Mouse (Mus musculus) intestine, postnatal 0 days (tissue): ENCODE results near the gene Tln2. TPM values are rescaled to one million over a fixed set of nuclear protein-coding genes. Genes with fewer than 3 reads are reported as not detected.

Source experiments
- ATAC-seq: fragments of 200-750 bp; cut with Nextera tagmentation; 2 replicates; pipeline ENCODE4 v1.8.0; 2017; ENCODE audit warnings: mild to moderate bottlenecking, moderate TSS enrichment, moderate library complexity
- H3K27ac ChIP-seq: fragments of 300-500 bp; sonication (generic); 2 replicates; pipeline ENCODE4 v1.5.1; 2014; ENCODE audit warnings: mild to moderate bottlenecking, low read depth, low read length, moderate library complexity
- H3K27me3 ChIP-seq: fragments of 300-500 bp; sonication (generic); replicated peaks from 2 replicates; pipeline ENCODE4 v1.6.1; 2014; ENCODE audit warnings: low read length, mixed read lengths; ENCODE audit not compliant: control insufficient read depth, insufficient read depth
- H3K36me3 ChIP-seq: fragments of 300-500 bp; sonication (generic); 2 replicates; pipeline ENCODE4 v1.6.1; 2014; ENCODE audit warnings: mild to moderate bottlenecking, moderate library complexity; ENCODE audit not compliant: control insufficient read depth, insufficient read depth
- H3K4me1 ChIP-seq: fragments of 300-500 bp; sonication (generic); replicated peaks from 2 replicates; pipeline ENCODE4 v1.6.1; 2014; ENCODE audit warnings: antibody characterized with exemption, low read length, mixed read lengths; ENCODE audit not compliant: control insufficient read depth, insufficient read depth
- H3K4me2 ChIP-seq: fragments of 300-500 bp; sonication (generic); replicated peaks from 2 replicates; pipeline ENCODE4 v1.6.1; 2014; ENCODE audit warnings: low read depth, mild to moderate bottlenecking, moderate library complexity
- H3K4me3 ChIP-seq: fragments of 300-500 bp; sonication (generic); 2 replicates; pipeline ENCODE4 v1.5.1; 2014; ENCODE audit warnings: low read depth, low read length
- H3K9ac ChIP-seq: fragments of 300-500 bp; sonication (generic); 2 replicates; pipeline ENCODE4 v1.6.1; 2014; ENCODE audit warnings: mild to moderate bottlenecking, low read depth, low read length
- H3K9me3 ChIP-seq: fragments of 300-500 bp; sonication (generic); 2 replicates; pipeline ENCODE4 v1.6.1; 2016; ENCODE audit warnings: mixed run types; ENCODE audit not compliant: control insufficient read depth
- CTCF ChIP-seq: sonication (generic); IDR thresholded peaks from 2 replicates; pipeline ENCODE4 v1.5.1; 2016; ENCODE audit warnings: low read depth, mild to moderate bottlenecking, control low read depth, antibody characterized with exemption, moderate library complexity
- WGBS: fragments of 180-500 bp; shearing (Covaris S2); extraction: QIAGEN DNeasy Blood & Tissue Kit; methylation state at CpG from one replicate; pipeline ENCODE4 v1.1.7; 2014; 5-methylcytosine and 5-hydroxymethylcytosine counted together
- polyA plus RNA-seq: library from polyadenylated mRNA; unstranded; fragments of >200 nt; fragmentation: Nextera tagmentation; extraction: Ambion mirVana; gene quantifications from 2 replicates; pipeline ENCODE4 v1.2.1, GENCODE M21; 2015

Gene Tln2
- polyA plus RNA-seq, 1 experiment from 2014 or later, result 8.8 TPM

- no peak for ATAC-seq
- Histone ChIP-seq H3K4me1 (no peaks in the 10 kb centered on the region), H3K9me3 (no peaks in the 10 kb centered on the region), H3K27ac (no peak overlapping the region), H3K9ac (no peak overlapping the region), H3K27me3 (no peaks in the 10 kb centered on the region), H3K36me3 (no peaks in the 10 kb centered on the region), H3K4me3 (no peak overlapping the region), H3K4me2 (no peak overlapping the region)
- 81% methylated on average over 2 of the region's 2 CpGs for WGBS
- TF ChIP-seq CTCF, result no peak
Measured at GRCm38 (mm10) chr9:67184556-67184955, 374.9 kb downstream of the Tln2 start.

- no peak for ATAC-seq
- H3K9me3 ChIP-seq, result no peaks in the 10 kb centered on the region
- H3K36me3 ChIP-seq, result no peaks in the 10 kb centered on the region
- H3K4me3 ChIP-seq, result no peak overlapping the region
- 0 out of 2 replicates have a peak, but pooled peaks cover 3% of the 10 kb centered on the region for H3K4me1 ChIP-seq
- no peak overlapping the region for H3K9ac ChIP-seq
- H3K4me2 ChIP-seq, result no peak overlapping the region
- no peak overlapping the region for H3K27ac ChIP-seq
- TF ChIP-seq CTCF, result no peak
- H3K27me3 ChIP-seq, result no peaks in the 10 kb centered on the region
- whole genome bisulfite sequencing, result 85% methylated on average over 2 of the region's 2 CpGs
Measured at GRCm38 (mm10) chr9:67183520-67183919, 376.0 kb downstream of the Tln2 start.

- Histone ChIP-seq H3K9me3 (no peaks in the 10 kb centered on the region), H3K4me2 (no peak overlapping the region), H3K36me3 (no peaks in the 10 kb centered on the region), H3K27ac (peak overlapping the region; percentile 46), H3K9ac (no peak overlapping the region), H3K4me1 (0 out of 2 replicates have a peak, but pooled peaks cover 3% of the 10 kb centered on the region), H3K27me3 (no peaks in the 10 kb centered on the region), H3K4me3 (no peak overlapping the region)
- no peak for ATAC-seq
- no peak for TF ChIP-seq CTCF
- 56% methylated on average over 6 of the region's 6 CpGs for WGBS
Measured at GRCm38 (mm10) chr9:67182006-67182405, 377.5 kb downstream of the Tln2 start.

GRCm38 (mm10) chr9:67178709-67179108, 380.8 kb downstream of the Tln2 start:
- 33% methylated on average over 1 of the region's 1 CpGs for WGBS
- Histone ChIP-seq H3K4me3 (no peak overlapping the region), H3K27me3 (no peaks in the 10 kb centered on the region), H3K9me3 (no peaks in the 10 kb centered on the region), H3K9ac (no peak overlapping the region), H3K27ac (no peak overlapping the region), H3K36me3 (no peaks in the 10 kb centered on the region), H3K4me2 (no peak overlapping the region), H3K4me1 (0 out of 2 replicates have a peak, but pooled peaks cover 3% of the 10 kb centered on the region)
- ATAC-seq, result peak; percentile 72
- no peak for TF ChIP-seq CTCF

- Histone ChIP-seq H3K9me3 (no peaks in the 10 kb centered on the region), H3K4me2 (no peak overlapping the region), H3K36me3 (no peaks in the 10 kb centered on the region), H3K27ac (no peak overlapping the region), H3K9ac (no peak overlapping the region), H3K4me3 (no peak overlapping the region), H3K4me1 (0 out of 2 replicates have a peak, but pooled peaks cover 3% of the 10 kb centered on the region), H3K27me3 (no peaks in the 10 kb centered on the region)
- no peak for TF ChIP-seq CTCF
- no peak for ATAC-seq
- WGBS, result 63% methylated on average over 5 of the region's 5 CpGs
Measured at GRCm38 (mm10) chr9:67178203-67178602, 381.3 kb downstream of the Tln2 start.

- no peak overlapping the region for H3K4me3 ChIP-seq
- H3K27me3 ChIP-seq, result no peaks in the 10 kb centered on the region
- WGBS, result 83% methylated on average over 8 of the region's 8 CpGs
- ATAC-seq, result no peak
- H3K9me3 ChIP-seq, result no peaks in the 10 kb centered on the region
- no peak overlapping the region for H3K27ac ChIP-seq
- no peak overlapping the region for H3K9ac ChIP-seq
- H3K36me3 ChIP-seq, result no peaks in the 10 kb centered on the region
- H3K4me2 ChIP-seq, result no peak overlapping the region
- TF ChIP-seq CTCF, result no peak
- H3K4me1 ChIP-seq, result 0 out of 2 replicates have a peak, but pooled peaks cover 3% of the 10 kb centered on the region
Measured at GRCm38 (mm10) chr9:67176073-67176472, 383.4 kb downstream of the Tln2 start.

GRCm38 (mm10) chr9:67173816-67174215, 385.7 kb downstream of the Tln2 start:
- Histone ChIP-seq H3K27ac (no peak overlapping the region), H3K9ac (no peak overlapping the region), H3K27me3 (no peaks in the 10 kb centered on the region), H3K4me3 (no peak overlapping the region), H3K4me1 (0 out of 2 replicates have a peak, but pooled peaks cover 3% of the 10 kb centered on the region), H3K36me3 (no peaks in the 10 kb centered on the region), H3K9me3 (no peaks in the 10 kb centered on the region), H3K4me2 (no peak overlapping the region)
- WGBS, result 92% methylated on average over 6 of the region's 6 CpGs
- TF ChIP-seq CTCF, result peak; percentile 31
- ATAC-seq, result no peak
